Mouse (Mus musculus): ENCODE results near the gene Grb7.

Grb7 gene

GRCm38 (mm10) chr11:98446213-98446561, at the start of gene Grb7:
Gene Grb7 (plus strand): TSS chr11:98446394.
- in situ Hi-C loops (cut with MboI, MseI) = loop anchor here in 1 of 2 experiments (25.0 kb wide), 1 partner anchor 191 kb away; the partner anchor contains the start of genes Gm12355, Gsdma2 and Gsdma3

- in situ Hi-C loops (cut with MboI, MseI) = no loop called here
Measured at GRCm38 (mm10) chr11:98397946-98398345, 48.2 kb upstream of the Grb7 start.

GRCm38 (mm10) chr11:98400161-98400726, 46.0 kb upstream of the Grb7 start, which contains the start of gene Pgap3:
Gene Pgap3 (minus strand): TSS chr11:98400490.
- in situ Hi-C loops (cut with MboI, MseI) = no loop called here

- in situ Hi-C loops (cut with MboI, MseI) = no loop called here
Measured at GRCm38 (mm10) chr11:98400816-98401215, 45.4 kb upstream of the Grb7 start.

- in situ Hi-C loops (cut with MboI, MseI) = no loop called here
Measured at GRCm38 (mm10) chr11:98406621-98407020, 39.6 kb upstream of the Grb7 start.

GRCm38 (mm10) chr11:98408872-98409271, 37.3 kb upstream of the Grb7 start:
- in situ Hi-C loops (cut with MboI, MseI) = no loop called here

- in situ Hi-C loops (cut with MboI, MseI) = no loop called here
Measured at GRCm38 (mm10) chr11:98409341-98409822, 36.8 kb upstream of the Grb7 start.

GRCm38 (mm10) chr11:98412273-98412796, 33.9 kb upstream of the Grb7 start, which contains the start of gene Erbb2:
Gene Erbb2 (plus strand): TSS chr11:98412470.
- in situ Hi-C loops (cut with MboI, MseI) = no loop called here

GRCm38 (mm10) chr11:98412797-98413301, 33.3 kb upstream of the Grb7 start:
- in situ Hi-C loops (cut with MboI, MseI) = no loop called here

- in situ Hi-C loops (cut with MboI, MseI) = no loop called here
Measured at GRCm38 (mm10) chr11:98413731-98414130, 32.5 kb upstream of the Grb7 start.

- in situ Hi-C loops (cut with MboI, MseI) = no loop called here
Measured at GRCm38 (mm10) chr11:98414162-98414561, 32.0 kb upstream of the Grb7 start.

GRCm38 (mm10) chr11:98417074-98417473, 29.1 kb upstream of the Grb7 start:
- in situ Hi-C loops (cut with MboI, MseI) = no loop called here

- in situ Hi-C loops (cut with MboI, MseI) = no loop called here
Measured at GRCm38 (mm10) chr11:98418273-98418672, 27.9 kb upstream of the Grb7 start.

GRCm38 (mm10) chr11:98418939-98419547, 27.2 kb upstream of the Grb7 start:
- in situ Hi-C loops (cut with MboI, MseI) = no loop called here

- in situ Hi-C loops (cut with MboI, MseI) = loop anchor here in 1 of 2 experiments (25.0 kb wide), 1 partner anchor 211 kb away; the partner anchor contains the start of genes Gm12355, Gsdma2 and Gsdma3
Measured at GRCm38 (mm10) chr11:98426592-98426991, 19.6 kb upstream of the Grb7 start.

- in situ Hi-C loops (cut with MboI, MseI) = loop anchor here in 1 of 2 experiments (25.0 kb wide), 1 partner anchor 209 kb away; the partner anchor contains the start of genes Gm12355, Gsdma2 and Gsdma3
Measured at GRCm38 (mm10) chr11:98428436-98428835, 17.8 kb upstream of the Grb7 start.

GRCm38 (mm10) chr11:98431743-98432502, 14.3 kb upstream of the Grb7 start:
- in situ Hi-C loops (cut with MboI, MseI) = loop anchor here in 1 of 2 experiments (25.0 kb wide), 1 partner anchor 205 kb away; the partner anchor contains the start of genes Gm12355, Gsdma2 and Gsdma3

GRCm38 (mm10) chr11:98435723-98436122, 10.5 kb upstream of the Grb7 start:
- in situ Hi-C loops (cut with MboI, MseI) = loop anchor here in 1 of 2 experiments (25.0 kb wide), 1 partner anchor 202 kb away; the partner anchor contains the start of genes Gm12355, Gsdma2 and Gsdma3

GRCm38 (mm10) chr11:98437441-98437840, 8.8 kb upstream of the Grb7 start:
- in situ Hi-C loops (cut with MboI, MseI) = loop anchor here in 1 of 2 experiments (25.0 kb wide), 1 partner anchor 200 kb away; the partner anchor contains the start of genes Gm12355, Gsdma2 and Gsdma3

- in situ Hi-C loops (cut with MboI, MseI) = loop anchor here in 1 of 2 experiments (25.0 kb wide), 1 partner anchor 199 kb away; the partner anchor contains the start of genes Gm12355, Gsdma2 and Gsdma3
Measured at GRCm38 (mm10) chr11:98438331-98439158, 7.6 kb upstream of the Grb7 start, which contains the start of gene Mien1. Gene Mien1 (minus strand): TSS chr11:98438991.
